Mouse (Mus musculus): ENCODE results near the gene Olfr19.

- TF ChIP-seq GATA1 (IDR thresholded peaks at IDR 0.05; ENCODE audit: borderline replicate concordance, low read length) = no peak
- TF ChIP-seq FLI1 (IDR thresholded peaks at IDR 0.05; ENCODE audit: low read length) = no peak
These were observed 7.8 kb upstream of the Olfr19 start for GRCm38 (mm10) chr16:16684053-16684452.
